Mouse (Mus musculus): ENCODE data around the gene Spindoc. TPM values are rescaled to one million over a fixed set of nuclear protein-coding genes. Genes with fewer than 3 reads are reported as not detected.

Gene Spindoc
- total RNA-seq, 2 experiments from 2014 or later, result 20.4 to 23.8 TPM

Small RNAs within 50 kb of the gene (microRNA-seq; reads per million reads assigned to microRNA genes)
- not detected for gene Mir6991

Other genes with a start within 250 kb of the Spindoc start
- gene Otub1, start 176.7 kb downstream of the Spindoc start, total RNA-seq (2021), result 100 to 1,000 TPM; 118 to 130 TPM
- 1,000 to 10,000 TPM; 1,022 to 1,091 TPM for gene Cox8a, start 165.4 kb downstream of the Spindoc start, total RNA-seq (2021)
- 10 to 100 TPM; 18.6 to 25.6 TPM for gene Naa40, start 141.8 kb downstream of the Spindoc start, total RNA-seq (2021)
- gene Rcor2, start 115.7 kb downstream of the Spindoc start, total RNA-seq (2021), result 1 to 10 TPM; 2.0 to 4.4 TPM
- gene Mark2, start 41.1 kb downstream of the Spindoc start, total RNA-seq (2021), result 10 to 100 TPM; 71.9 to 76.4 TPM
- 10 to 100 TPM; 22.0 to 23.7 TPM for gene 2700081O15Rik, start 34.6 kb upstream of the Spindoc start, total RNA-seq (2021)
- 100 to 1,000 TPM; 138 to 141 TPM for gene Rtn3, start 100.3 kb upstream of the Spindoc start, total RNA-seq (2021)
- gene Atl3, start 111.0 kb upstream of the Spindoc start, total RNA-seq (2021), result 100 to 1,000 TPM in 1 of 2 experiments, 10 to 100 TPM in 1; 98.3 to 159 TPM
- 10 to 100 TPM; 54.2 to 78.7 TPM for gene Pla2g16, start 174.5 kb upstream of the Spindoc start, total RNA-seq (2021)
- 10 to 100 TPM; 21.0 to 38.8 TPM for gene Lgals12, start 224.2 kb upstream of the Spindoc start, total RNA-seq (2021)
- gene Hrasls5, start 229.5 kb upstream of the Spindoc start, total RNA-seq (2021), result under 1 TPM; 0.26 to 0.70 TPM

Data from adrenal gland, postnatal 36 days (tissue).